Mouse (Mus musculus) testis, postnatal 10 days (tissue): ENCODE data around the gene Pla2g2d.
"Not testable (repeated sequence)": the region's sequence is repeated elsewhere in the genome, so short reads cannot be mapped to it uniquely, and the experiment has no call there.

Source experiments
- DNase-seq: peaks from one replicate; pipeline ENCODE4 v3.0.0; 2021; ENCODE audit warnings: low spot score

Pla2g2d gene

GRCm38 (mm10) chr4:138780300-138780699 lies 4.8 kb downstream of the Pla2g2d start:
- no peak for DNase-seq

GRCm38 (mm10) chr4:138782098-138782497 lies 6.6 kb downstream of the Pla2g2d start:
- no peak for DNase-seq

- no peak for DNase-seq
Measured at GRCm38 (mm10) chr4:138785721-138786120, 10.2 kb downstream of the Pla2g2d start.

- DNase-seq, result no peak
Measured at GRCm38 (mm10) chr4:138786141-138786540, 10.6 kb downstream of the Pla2g2d start.

- no peak for DNase-seq
Measured at GRCm38 (mm10) chr4:138788381-138788780, 12.8 kb downstream of the Pla2g2d start.

GRCm38 (mm10) chr4:138791452-138791851 lies 15.9 kb downstream of the Pla2g2d start:
- DNase-seq, result no peak

- no peak for DNase-seq
Measured at GRCm38 (mm10) chr4:138792599-138792998, 17.1 kb downstream of the Pla2g2d start.

GRCm38 (mm10) chr4:138793276-138793675 lies 17.7 kb downstream of the Pla2g2d start:
- peak; percentile 64 for DNase-seq

GRCm38 (mm10) chr4:138794344-138794743 lies 18.8 kb downstream of the Pla2g2d start:
- no peak for DNase-seq

- DNase-seq, result no peak
Measured at GRCm38 (mm10) chr4:138796513-138797216, 21.1 kb downstream of the Pla2g2d start.

GRCm38 (mm10) chr4:138797217-138797570 lies 21.7 kb downstream of the Pla2g2d start:
- no peak for DNase-seq

- DNase-seq, result no peak
Measured at GRCm38 (mm10) chr4:138800134-138800744, 24.7 kb downstream of the Pla2g2d start.

- DNase-seq, result no peak
Measured at GRCm38 (mm10) chr4:138801631-138802030, 26.1 kb downstream of the Pla2g2d start.

- no peak for DNase-seq
Measured at GRCm38 (mm10) chr4:138802917-138803316, 27.4 kb downstream of the Pla2g2d start.

- DNase-seq, result no peak
Measured at GRCm38 (mm10) chr4:138805248-138805647, 29.7 kb downstream of the Pla2g2d start.

GRCm38 (mm10) chr4:138806160-138806559 lies 30.6 kb downstream of the Pla2g2d start:
- no peak for DNase-seq

GRCm38 (mm10) chr4:138806920-138807541 lies 31.5 kb downstream of the Pla2g2d start:
- DNase-seq, result no peak

GRCm38 (mm10) chr4:138816166-138816565 lies 40.6 kb downstream of the Pla2g2d start:
- DNase-seq, result no peak

GRCm38 (mm10) chr4:138817736-138818135 lies 42.2 kb downstream of the Pla2g2d start:
- peak; percentile 60 for DNase-seq

- peak; percentile 77 for DNase-seq
Measured at GRCm38 (mm10) chr4:138819101-138819500, 43.6 kb downstream of the Pla2g2d start.

- no peak for DNase-seq
Measured at GRCm38 (mm10) chr4:138821036-138821435, 45.5 kb downstream of the Pla2g2d start.

- not testable (repeated sequence) for DNase-seq
Measured at GRCm38 (mm10) chr4:138824161-138824560, 48.6 kb downstream of the Pla2g2d start.

GRCm38 (mm10) chr4:138824660-138825059 lies 49.1 kb downstream of the Pla2g2d start:
- DNase-seq, result no peak
